Mouse (Mus musculus): ENCODE results near the gene Acadvl.

Acadvl gene

DNA sequence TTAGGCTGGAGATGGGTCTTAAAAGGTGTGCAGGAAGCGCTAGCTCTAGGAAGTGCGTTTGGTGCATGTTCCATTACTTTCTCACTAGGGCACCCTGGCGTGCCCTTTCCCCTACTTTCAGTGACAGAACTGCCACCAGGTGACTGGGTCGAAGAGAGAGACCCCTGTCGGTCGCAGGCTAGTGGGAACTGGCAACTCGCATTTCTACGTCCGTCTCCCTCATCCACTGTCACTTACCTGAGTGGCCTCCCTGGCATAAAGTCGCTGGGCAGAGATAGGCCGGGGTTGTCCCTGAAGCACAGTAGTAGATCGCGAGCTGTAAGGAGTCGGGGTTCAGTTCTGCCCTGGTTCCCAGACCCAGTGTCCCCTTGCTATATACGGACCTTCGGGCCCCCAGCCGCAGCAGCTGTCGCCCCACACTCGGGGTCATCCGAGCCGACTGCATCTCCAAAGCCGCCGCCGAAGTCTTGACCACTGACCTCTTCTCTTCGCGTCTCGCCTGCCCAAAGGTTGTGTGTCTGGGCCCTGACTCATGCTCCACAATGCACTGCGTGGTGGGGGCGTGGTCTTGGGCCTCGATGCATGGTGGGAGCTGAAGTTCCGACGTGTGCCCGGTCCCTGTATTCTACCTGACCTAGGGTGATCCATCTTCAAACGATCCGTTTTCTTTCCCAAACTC is at the start of gene Acadvl:
Acadvl (minus strand) TSS at position 532 of the 679 bp plus-strand sequence.
- in situ Hi-C loops (cut with MboI; ENCODE audit: unreplicated experiment in 2 of 2) = loop anchor here in 1 of 2 experiments (10.0 kb wide), 1 partner anchor 80 kb away; the partner anchor contains the start of gene Ybx2

DNA sequence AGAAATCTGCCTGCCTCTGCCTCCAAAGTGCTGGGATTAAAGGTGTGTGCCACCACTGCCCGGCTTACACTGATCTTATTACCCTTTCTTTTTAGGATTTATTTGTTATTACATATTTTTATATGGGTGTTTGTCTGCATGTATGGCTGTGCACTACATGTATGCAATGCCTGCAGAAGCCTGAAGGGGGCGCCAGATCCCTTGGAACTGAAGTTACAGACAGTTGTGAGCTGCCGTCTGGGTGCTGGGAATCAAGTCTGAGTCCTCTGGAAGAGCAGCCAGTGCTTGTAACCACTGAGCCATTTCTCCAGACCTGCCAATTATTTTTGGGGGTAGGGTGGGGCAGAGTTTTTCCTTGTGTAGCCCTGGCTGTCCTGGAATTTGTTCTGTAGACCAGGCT is 47.8 kb upstream of the Acadvl start:
- in situ Hi-C loops (cut with MboI; ENCODE audit: unreplicated experiment in 2 of 2) = loop anchor here (5.0 to 25.0 kb wide), 2 partner anchors 49 to 274 kb away; no protein-coding TSS in a partner anchor

DNA sequence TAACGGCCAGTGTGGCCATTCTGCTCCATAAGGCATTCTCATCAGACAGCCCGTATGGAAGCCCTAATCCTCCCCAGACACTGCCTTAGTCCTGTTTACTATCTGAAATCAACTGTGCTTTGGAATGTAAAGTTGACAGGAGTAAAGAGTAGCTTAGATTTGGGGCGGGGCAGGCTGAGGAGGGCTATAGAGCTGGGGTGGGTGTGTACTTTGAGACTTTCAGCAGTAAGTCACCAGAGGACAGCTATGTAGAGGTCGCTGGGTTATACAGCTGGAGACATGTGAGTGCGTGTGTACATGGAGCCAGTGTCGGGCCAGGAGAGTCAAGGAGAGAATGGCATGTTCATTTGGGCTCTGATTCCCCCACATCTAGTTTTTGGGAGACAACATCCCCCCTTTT is 44.7 kb upstream of the Acadvl start:
- in situ Hi-C loops (cut with MboI; ENCODE audit: unreplicated experiment in 2 of 2) = loop anchor here (5.0 to 25.0 kb wide), 4 partner anchors 52 to 277 kb away; no protein-coding TSS in a partner anchor

DNA sequence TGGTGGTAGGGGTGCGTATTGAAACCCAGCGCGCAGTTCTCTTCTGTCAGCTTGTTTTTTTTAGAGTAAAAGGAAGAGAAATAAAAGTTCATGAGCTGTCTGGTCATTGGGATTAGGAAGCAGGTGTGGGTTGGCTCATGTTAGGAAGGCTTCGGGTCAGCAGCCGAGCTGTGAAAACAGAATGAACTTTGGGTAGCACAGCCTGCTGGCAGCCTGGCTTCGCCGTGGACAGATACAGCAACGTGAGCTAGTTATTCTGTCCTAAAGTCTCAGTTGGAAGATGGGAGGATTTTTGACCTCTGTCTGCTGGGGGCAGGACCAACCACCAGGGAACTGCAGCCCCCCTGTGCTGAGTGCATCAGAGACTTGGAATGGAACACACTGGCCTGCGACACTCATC is 42.6 kb upstream of the Acadvl start:
- in situ Hi-C loops (cut with MboI; ENCODE audit: unreplicated experiment in 2 of 2) = loop anchor here (5.0 to 25.0 kb wide), 3 partner anchors 144 to 279 kb away; no protein-coding TSS in a partner anchor

DNA sequence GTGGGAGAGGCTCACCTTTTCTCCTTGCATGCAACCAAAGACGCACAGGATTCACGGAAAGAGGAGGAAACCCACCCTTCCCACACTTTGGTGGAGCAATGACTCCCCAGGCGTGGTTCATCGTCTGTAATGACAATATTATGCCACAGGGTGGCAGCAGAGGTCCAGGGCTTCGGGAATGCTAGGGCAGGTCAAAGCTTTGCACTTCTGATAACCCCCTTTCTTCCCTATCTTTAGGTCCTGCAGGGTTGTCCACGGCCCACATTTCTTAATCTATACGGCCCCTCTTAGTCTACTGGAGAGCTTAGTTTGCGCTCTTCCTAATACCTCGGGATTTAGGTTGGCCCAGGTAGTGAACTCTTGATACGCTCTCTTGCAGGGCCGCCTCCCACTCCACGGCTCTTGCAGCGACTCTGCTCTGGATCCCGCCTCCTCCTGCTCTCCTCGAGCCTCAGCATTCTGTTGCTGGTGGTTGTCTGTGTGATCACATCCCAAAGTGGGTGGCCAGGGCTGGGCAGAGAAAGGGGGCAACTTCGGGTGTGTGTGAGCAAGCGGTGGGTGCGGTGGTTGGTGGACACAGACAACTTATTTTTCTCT is 40.5 kb upstream of the Acadvl start:
- in situ Hi-C loops (cut with MboI; ENCODE audit: unreplicated experiment in 2 of 2) = loop anchor here (5.0 to 25.0 kb wide), 3 partner anchors 147 to 282 kb away; no protein-coding TSS in a partner anchor

DNA sequence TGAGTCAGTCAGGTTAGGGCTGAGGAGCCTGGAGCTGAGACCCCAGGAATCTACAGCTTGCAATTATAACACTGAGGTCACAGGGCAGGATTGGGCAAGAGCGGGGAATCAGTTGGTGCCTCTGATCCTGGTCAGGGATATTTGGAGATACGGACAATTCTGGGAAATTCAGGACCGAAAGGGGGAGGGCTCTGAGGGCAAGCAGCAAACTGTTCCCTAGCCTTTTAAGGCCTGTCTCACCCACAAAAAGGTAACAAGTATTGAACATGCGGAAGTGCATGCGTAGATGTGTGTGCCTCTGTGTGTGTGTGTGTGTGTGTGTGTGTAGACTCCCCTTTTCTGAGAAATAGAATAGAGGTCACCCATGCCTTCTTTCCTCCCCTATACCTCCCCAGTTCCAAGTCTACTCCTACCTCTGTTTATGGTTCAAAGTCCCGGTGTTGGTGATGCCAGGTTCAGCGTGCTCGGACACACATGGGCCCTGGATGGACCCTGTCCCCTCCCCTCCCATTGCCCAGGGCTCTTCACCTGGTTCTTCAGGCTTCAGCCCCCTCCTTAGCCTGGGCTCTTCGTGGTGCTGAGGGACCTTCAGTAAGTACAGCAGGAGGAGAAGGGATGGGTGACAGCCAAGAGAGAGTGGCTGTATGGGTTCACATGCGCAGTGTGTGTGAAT is 38.8 kb upstream of the Acadvl start, which contains the start of gene Asgr1:
Asgr1 (plus strand) TSS at position 188 of the 673 bp plus-strand sequence.
- in situ Hi-C loops (cut with MboI; ENCODE audit: unreplicated experiment in 2 of 2) = loop anchor here (10.0 to 25.0 kb wide), 2 partner anchors 151 to 283 kb away; no protein-coding TSS in a partner anchor

DNA sequence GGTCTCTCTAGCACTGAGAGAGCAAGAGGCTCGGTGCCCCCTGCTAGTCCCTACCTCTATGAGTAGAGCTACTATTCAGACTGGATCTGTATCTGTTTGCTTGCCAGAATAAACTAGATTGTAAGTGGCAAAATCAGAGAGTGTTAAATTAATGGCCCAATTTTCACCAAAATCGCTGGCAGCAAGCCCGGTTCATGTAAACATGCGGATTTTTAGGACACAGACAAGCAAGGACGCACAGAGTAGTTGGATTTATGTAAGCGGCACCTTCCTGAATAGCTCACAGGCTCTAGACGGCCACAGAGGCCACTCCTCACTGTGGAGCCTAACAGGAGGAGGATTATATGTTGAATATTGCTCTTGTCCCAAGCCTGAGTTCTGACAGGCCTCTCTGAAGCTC is 37.9 kb upstream of the Acadvl start:
- in situ Hi-C loops (cut with MboI; ENCODE audit: unreplicated experiment in 2 of 2) = loop anchor here (10.0 to 25.0 kb wide), 2 partner anchors 152 to 284 kb away; no protein-coding TSS in a partner anchor

DNA sequence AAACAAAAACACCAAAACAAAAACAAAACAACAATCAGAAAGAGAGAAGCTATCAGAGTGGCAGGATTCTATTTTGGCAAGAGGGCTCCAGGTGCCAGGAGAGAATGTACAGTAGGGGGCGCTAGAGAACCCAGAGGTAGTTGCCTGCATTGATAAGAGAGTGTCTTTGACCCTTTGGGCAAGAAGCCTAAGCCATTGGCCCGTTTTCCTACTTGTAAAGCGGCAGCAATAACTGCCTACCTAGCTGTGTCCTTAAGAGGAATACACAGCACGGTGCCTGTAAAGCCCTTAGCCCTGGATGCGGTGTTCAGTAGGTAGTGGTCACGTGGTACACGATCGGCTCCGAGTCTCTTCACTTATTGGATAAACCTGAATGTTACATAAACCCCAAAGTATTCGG is 34.6 kb upstream of the Acadvl start:
- in situ Hi-C loops (cut with MboI; ENCODE audit: unreplicated experiment in 2 of 2) = loop anchor here (10.0 to 25.0 kb wide), 2 partner anchors 155 to 287 kb away; no protein-coding TSS in a partner anchor

DNA sequence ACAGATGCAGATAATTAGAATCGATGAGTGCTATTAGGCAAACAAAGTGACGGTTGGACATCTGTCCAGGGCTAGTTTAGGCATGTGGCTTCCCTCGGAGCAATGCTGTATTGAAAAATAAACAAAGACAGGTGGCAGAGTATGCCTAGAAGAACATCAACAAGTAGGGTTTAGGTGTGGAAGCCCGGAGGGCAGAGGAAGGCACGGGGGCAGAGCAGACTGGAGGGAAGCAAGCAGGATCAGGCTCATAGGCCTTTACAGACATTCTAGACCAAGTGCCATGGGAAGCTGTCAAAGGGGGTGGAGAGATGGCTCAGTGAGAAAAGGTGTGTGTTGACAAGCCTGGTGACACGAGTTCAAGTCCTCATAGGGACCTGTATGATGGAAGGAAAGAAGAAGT is 34.2 kb upstream of the Acadvl start:
- in situ Hi-C loops (cut with MboI; ENCODE audit: unreplicated experiment in 2 of 2) = no loop called here

DNA sequence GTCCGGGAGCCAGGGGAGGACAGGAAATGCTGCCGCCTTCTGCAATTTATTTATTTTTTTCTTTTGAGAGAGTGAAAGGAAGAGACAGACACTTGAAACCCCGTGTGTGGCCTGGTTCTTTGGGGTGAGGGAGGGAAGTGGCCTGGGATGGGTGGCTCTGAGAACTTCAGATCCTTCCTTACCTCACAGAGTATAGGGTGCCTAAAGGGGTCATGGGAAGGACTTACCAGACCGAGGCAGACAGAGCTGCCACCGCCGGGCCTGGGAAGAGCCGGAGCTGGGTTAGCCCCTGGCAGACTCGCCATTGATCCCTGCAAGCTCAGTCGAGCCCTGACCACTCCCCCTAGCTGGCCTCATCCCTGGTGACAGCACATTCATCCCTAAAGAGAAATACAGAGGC is 30.2 kb upstream of the Acadvl start:
- in situ Hi-C loops (cut with MboI; ENCODE audit: unreplicated experiment in 2 of 2) = no loop called here

DNA sequence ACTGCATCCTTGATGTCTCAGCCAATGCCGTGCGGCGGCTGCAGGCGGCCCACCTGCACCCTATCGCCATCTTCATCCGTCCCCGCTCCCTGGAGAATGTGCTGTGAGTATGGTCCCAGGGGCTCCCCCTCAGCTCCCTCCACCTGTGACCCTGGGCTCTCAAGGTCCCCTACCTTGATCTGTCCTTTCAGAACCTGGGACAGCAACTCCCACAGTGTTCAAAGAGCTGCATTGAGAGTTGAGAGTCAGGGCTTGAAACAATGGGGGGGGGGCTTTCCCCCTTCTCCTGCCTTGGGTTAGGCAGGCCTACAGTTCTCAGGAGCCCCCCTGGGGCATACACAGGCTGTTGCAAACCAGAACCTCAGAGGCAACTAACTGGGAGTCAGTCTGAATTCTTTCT is 28.5 kb upstream of the Acadvl start:
- in situ Hi-C loops (cut with MboI; ENCODE audit: unreplicated experiment in 2 of 2) = no loop called here

DNA sequence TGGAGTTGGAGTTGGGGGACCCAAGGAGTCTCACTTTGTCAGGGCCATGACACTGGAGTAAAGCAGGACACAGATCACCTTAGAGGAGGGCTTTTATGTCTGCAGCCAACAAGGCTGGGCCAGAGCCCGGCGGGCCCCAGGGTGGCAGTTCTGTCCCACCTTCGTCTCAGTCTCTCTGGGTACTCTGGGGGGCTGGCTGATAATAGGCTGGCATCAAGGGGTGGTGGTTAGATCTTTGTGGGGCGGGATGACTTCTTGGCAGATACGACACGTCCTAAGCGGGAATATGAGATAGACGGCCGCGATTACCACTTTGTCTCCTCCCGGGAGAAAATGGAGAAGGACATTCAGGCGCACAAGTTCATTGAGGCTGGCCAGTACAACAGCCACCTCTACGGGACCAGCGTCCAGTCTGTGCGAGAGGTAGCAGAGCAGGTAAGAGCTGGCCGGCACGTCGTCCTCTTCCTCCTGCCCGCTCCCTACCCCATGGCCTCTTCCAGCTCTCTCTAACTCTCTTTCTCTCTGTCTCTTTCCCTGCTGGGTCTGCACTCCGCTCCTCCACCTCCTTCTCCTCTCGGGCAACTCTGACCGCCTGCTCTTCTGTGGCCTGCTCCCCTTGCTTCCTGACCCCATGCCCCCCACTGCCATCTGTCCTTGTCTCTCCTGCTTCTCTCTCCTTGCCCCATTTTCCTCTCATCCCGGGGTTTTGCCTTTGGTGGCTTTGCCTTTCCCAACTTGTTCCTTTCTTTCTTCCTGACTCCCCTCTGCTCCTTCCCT is 27.3 kb upstream of the Acadvl start:
- in situ Hi-C loops (cut with MboI; ENCODE audit: unreplicated experiment in 2 of 2) = no loop called here

DNA sequence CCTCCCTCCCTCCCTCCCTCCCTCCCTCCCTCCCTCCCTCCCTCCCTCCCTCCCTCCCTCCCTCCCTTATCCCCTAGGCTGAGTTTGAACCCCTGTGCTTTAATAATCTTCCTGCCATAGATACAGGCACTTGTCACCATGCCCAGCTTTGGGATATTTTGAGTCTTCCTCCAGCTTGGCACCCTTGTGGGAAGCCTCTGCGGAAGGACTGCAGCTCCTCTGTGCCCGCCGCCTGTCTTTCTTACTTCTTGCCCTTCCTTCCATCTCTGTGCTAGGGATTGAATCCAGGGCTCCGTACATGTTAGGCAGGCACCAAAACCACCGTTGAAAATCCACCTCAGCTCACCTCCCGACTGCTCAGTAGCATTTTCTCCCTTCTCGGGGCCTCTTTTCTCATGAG is 25.0 kb upstream of the Acadvl start:
- in situ Hi-C loops (cut with MboI; ENCODE audit: unreplicated experiment in 2 of 2) = no loop called here

DNA sequence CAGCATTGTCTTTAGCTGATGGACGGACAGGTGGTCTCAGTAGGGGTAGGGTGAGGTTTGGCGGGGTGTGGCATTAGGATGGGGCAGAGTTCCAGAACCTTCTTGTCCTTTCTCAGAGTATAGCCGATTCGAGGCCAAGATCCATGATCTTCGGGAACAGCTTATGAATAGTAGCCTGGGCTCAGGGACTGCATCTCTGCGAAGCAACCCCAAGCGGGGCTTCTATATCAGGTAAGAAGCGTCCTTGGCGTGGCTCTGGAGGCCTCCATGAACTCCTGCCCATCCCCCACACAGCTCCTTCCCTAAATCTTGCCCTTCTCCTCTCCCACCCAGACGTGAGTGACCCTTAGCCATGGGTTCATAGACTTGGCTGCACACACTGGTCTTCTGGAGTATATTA is 24.4 kb upstream of the Acadvl start:
- in situ Hi-C loops (cut with MboI; ENCODE audit: unreplicated experiment in 2 of 2) = no loop called here

DNA sequence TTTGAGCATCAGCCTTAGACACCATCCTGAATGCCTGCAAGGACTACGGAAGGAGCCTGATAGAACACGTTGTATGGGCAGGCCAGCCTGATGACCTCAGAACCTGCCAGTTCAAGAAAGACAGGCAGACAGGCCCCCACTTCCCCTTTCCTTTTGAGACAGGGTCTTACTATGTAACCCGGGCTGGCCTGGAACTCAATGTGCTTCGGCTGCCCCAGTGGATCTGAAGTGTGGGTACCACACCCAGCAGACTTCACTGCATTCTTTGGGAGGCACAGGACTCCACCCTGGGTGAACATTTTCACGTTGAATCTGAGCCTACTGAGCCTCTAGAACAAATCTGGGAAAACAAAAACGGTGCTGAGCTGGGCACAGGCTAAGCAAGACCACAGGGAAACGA is 23.0 kb upstream of the Acadvl start:
- in situ Hi-C loops (cut with MboI; ENCODE audit: unreplicated experiment in 2 of 2) = no loop called here

DNA sequence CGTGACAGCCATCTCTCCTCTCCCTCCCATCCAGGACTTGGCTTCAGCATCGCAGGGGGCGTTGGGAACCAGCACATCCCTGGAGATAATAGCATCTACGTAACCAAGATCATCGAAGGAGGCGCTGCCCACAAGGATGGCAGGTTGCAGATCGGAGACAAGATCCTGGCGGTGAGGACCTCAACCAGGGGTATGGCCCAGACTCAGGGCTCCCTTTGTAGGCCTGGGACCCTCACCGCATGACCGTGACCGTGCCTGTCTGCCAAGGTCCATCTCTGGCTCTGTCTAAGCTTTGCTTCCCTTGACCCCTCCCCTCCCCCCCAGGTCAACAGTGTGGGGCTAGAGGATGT is 16.1 kb upstream of the Acadvl start:
- in situ Hi-C loops (cut with MboI; ENCODE audit: unreplicated experiment in 2 of 2) = no loop called here

DNA sequence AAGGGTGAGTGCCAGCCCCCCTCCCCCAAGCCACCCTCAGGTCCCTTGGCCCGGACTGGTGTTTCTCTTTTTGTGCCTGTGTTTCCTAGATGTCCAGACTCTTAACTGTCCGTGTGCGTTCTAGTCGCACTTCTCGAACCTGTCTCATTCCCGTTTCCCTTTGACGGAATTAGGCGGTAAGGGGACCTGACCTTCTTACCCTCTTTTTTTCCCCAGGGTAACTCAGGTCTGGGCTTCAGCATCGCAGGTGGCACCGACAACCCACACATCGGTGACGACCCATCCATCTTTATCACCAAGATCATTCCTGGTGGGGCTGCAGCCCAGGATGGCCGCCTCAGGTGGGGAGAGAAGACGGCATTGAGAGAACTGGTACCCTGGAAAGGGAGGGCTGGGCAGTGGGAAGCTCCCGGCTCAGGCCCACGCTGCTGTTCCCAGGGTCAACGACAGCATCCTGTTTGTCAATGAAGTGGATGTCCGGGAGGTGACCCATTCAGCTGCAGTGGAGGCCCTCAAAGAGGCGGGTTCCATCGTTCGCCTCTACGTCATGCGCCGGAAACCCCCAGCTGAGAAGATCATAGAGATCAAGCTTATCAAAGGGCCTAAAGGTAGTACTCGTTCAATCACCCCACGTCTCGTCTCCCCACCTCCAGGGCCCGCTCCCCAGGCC is 15.6 kb upstream of the Acadvl start:
- in situ Hi-C loops (cut with MboI; ENCODE audit: unreplicated experiment in 2 of 2) = no loop called here

DNA sequence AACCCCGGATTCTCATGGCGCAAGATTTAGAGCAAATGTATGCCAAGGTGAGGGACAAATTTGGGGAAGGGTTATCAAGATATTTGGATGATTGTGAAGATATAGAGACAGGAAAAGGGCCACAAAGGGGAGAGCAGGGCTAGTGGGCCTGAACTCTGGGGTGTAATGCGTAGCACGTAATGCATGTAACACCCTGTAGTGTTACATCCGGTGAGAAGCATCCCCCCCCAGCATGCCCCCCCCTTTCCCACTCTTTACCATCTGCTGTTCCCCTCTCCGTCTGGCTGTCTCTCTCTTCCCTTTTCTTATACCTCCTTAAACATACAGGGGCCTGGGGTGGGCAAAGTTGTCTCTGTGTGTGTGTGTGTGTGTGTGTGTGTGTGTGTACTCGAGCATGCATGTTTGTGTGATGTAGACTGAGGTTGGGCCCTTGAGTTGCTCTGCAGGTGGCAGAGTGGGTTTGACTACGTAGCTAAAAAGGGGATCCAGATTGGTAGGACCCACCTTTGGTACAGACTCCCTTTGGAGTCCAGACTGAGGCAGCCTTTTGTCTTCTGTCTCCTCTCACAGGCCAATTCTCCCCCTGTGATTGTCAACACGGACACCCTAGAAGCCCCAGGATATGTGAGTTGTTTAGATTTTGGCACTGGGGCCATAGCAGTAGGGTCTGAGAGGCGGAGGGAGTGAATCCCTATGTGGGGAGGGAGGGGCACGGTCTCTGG is 14.8 kb upstream of the Acadvl start:
- in situ Hi-C loops (cut with MboI; ENCODE audit: unreplicated experiment in 2 of 2) = no loop called here

DNA sequence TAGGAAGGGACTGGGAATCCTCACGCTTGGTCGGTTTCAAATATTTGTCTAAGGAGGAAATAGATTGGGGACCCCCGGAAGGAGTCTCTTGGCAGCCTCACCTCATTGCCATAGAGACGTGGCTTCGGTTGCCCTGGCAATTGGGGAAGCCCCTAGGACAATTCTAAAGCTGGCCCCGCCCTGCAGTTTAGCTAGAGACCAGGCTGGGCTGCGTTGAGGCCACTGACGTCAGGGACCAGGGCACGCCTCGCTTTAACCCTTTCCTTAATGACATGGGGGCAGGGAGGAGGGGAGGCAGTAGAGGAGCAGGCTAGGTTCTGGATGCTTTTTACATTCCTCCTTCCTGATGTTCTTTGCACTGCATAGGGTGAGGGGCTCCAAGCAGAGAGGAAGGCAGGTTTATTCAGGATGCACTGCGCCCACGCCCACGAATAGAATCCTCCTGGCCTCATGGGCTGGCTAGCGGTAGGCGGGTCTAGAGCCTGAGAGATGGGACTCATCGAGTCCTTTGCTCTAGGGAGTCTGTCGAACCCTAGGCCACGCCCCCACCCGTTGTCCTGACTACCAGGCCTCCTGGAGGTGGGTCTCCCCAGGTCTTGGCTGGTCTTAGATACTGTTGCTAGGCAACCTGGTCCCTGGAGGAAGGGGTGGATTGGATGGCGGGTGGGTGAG is 14.1 kb upstream of the Acadvl start:
- in situ Hi-C loops (cut with MboI; ENCODE audit: unreplicated experiment in 2 of 2) = no loop called here

All from v-Abl transformed pro-B cells (cell line).